Mouse (Mus musculus): ENCODE data around the gene Olfr819. TPM values are rescaled to one million over a fixed set of nuclear protein-coding genes. Genes with fewer than 3 reads are reported as not detected.

The Olfr819 gene
- polyA plus RNA-seq, 1 experiment from 2014 or later, result not detected

- H3K4me3 ChIP-seq (ENCODE audit: low read depth, low read length), result no peak within 1 kb of the TSS
- no peaks in the 10 kb centered on the region for H3K9me3 ChIP-seq (replicated peaks; ENCODE audit: control insufficient read depth, low read length)
- H3K36me3 ChIP-seq (ENCODE audit: control insufficient read depth, insufficient read depth, low read length), result no peaks in the 10 kb centered on the region
- H3K27me3 ChIP-seq (ENCODE audit: control insufficient read depth, insufficient read depth, low read length), result no peaks in the 10 kb centered on the region
- no peak within 1 kb of the TSS for H3K27ac ChIP-seq (ENCODE audit: low read depth, low read length)
- H3K4me2 ChIP-seq, result no peak within 1 kb of the TSS
- no peak for ATAC-seq (replicated peaks; ENCODE audit: insufficient number of reproducible peaks, low FRiP score, low TSS enrichment)
- H3K4me1 ChIP-seq (ENCODE audit: control insufficient read depth, insufficient read depth, low read length), result no peaks in the 10 kb centered on the region
- no peak within 1 kb of the TSS for H3K9ac ChIP-seq (ENCODE audit: low read depth, low read length)
- 87% methylated on average over 2 of the region's 2 CpGs for WGBS (ENCODE audit: insufficient replicate concordance)
Measured at GRCm38 (mm10) chr10:129949000-129949399, 18.1 kb downstream of the Olfr819 start, which contains the start of gene Olfr818. Gene Olfr818, minus strand, starts transcription at chr10:129949100.

- WGBS (ENCODE audit: insufficient replicate concordance), result 51% methylated on average over 1 of the region's 1 CpGs
- no peak within 1 kb of the TSS for H3K4me2 ChIP-seq
Measured at GRCm38 (mm10) chr10:129915497-129915896, 51.6 kb downstream of the Olfr819 start, which contains the start of gene Olfr816. Gene Olfr816, minus strand, starts transcription at chr10:129915597.

More at GRCm38 (mm10) chr10:129915497-129915896, 51.6 kb downstream of the Olfr819 start, which contains the start of gene Olfr816:
- H3K36me3 ChIP-seq (ENCODE audit: control insufficient read depth, insufficient read depth, low read length), result no peaks in the 10 kb centered on the region
- no peak for ATAC-seq (replicated peaks; ENCODE audit: insufficient number of reproducible peaks, low FRiP score, low TSS enrichment)
- no peak within 1 kb of the TSS for H3K27ac ChIP-seq (ENCODE audit: low read depth, low read length)
- H3K9ac ChIP-seq (ENCODE audit: low read depth, low read length), result no peak within 1 kb of the TSS
- no peaks in the 10 kb centered on the region for H3K4me1 ChIP-seq (ENCODE audit: control insufficient read depth, insufficient read depth, low read length)
- no peak within 1 kb of the TSS for H3K4me3 ChIP-seq (ENCODE audit: low read depth, low read length)
- H3K27me3 ChIP-seq (ENCODE audit: control insufficient read depth, insufficient read depth, low read length), result no peaks in the 10 kb centered on the region
- no peaks in the 10 kb centered on the region for H3K9me3 ChIP-seq (replicated peaks; ENCODE audit: control insufficient read depth, low read length)

Other genes with a start within 250 kb of the Olfr819 start
- not detected in 2 replicates for gene Olfr805, start 237.9 kb downstream of the Olfr819 start, polyA plus RNA-seq (2014; fragmentation: Nextera tagmentation; extraction: Ambion mirVana)
- gene Olfr806, start 225.3 kb downstream of the Olfr819 start, polyA plus RNA-seq (2014; fragmentation: Nextera tagmentation; extraction: Ambion mirVana), result not detected in 2 replicates
- gene Olfr807, start 209.5 kb downstream of the Olfr819 start, polyA plus RNA-seq (2014; fragmentation: Nextera tagmentation; extraction: Ambion mirVana), result not detected in 2 replicates
- not detected in 2 replicates for gene Olfr808, start 201.8 kb downstream of the Olfr819 start, polyA plus RNA-seq (2014; fragmentation: Nextera tagmentation; extraction: Ambion mirVana)
- not detected in 2 replicates for gene Olfr809, start 192.6 kb downstream of the Olfr819 start, polyA plus RNA-seq (2014; fragmentation: Nextera tagmentation; extraction: Ambion mirVana)
- gene Olfr810, start 172.3 kb downstream of the Olfr819 start, polyA plus RNA-seq (2014; fragmentation: Nextera tagmentation; extraction: Ambion mirVana), result not detected in 2 replicates
- gene Olfr811, start 162.9 kb downstream of the Olfr819 start, polyA plus RNA-seq (2014; fragmentation: Nextera tagmentation; extraction: Ambion mirVana), result not detected in 2 replicates
- gene Olfr812, start 121.2 kb downstream of the Olfr819 start, polyA plus RNA-seq (2014; fragmentation: Nextera tagmentation; extraction: Ambion mirVana), result not detected in 2 replicates
- not detected in 2 replicates for gene Olfr813, start 111.9 kb downstream of the Olfr819 start, polyA plus RNA-seq (2014; fragmentation: Nextera tagmentation; extraction: Ambion mirVana)
- not detected in 2 replicates for gene Olfr814, start 87.4 kb downstream of the Olfr819 start, polyA plus RNA-seq (2014; fragmentation: Nextera tagmentation; extraction: Ambion mirVana)
- not detected in 2 replicates for gene Olfr815, start 61.4 kb downstream of the Olfr819 start, polyA plus RNA-seq (2014; fragmentation: Nextera tagmentation; extraction: Ambion mirVana)
- not detected in 2 replicates for gene Olfr816, start 51.7 kb downstream of the Olfr819 start, polyA plus RNA-seq (2014; fragmentation: Nextera tagmentation; extraction: Ambion mirVana)
- not detected in 2 replicates for gene Olfr818, start 18.2 kb downstream of the Olfr819 start, polyA plus RNA-seq (2014; fragmentation: Nextera tagmentation; extraction: Ambion mirVana)
- gene Olfr247, start 8.9 kb upstream of the Olfr819 start, polyA plus RNA-seq (2014; fragmentation: Nextera tagmentation; extraction: Ambion mirVana), result not detected in 2 replicates
- not detected in 2 replicates for gene Gm10310, start 17.8 kb upstream of the Olfr819 start, polyA plus RNA-seq (2014; fragmentation: Nextera tagmentation; extraction: Ambion mirVana)
- not detected in 2 replicates for gene Olfr820, start 45.4 kb upstream of the Olfr819 start, polyA plus RNA-seq (2014; fragmentation: Nextera tagmentation; extraction: Ambion mirVana)
- gene Olfr821, start 63.1 kb upstream of the Olfr819 start, polyA plus RNA-seq (2014; fragmentation: Nextera tagmentation; extraction: Ambion mirVana), result not detected in 2 replicates
- not detected in 2 replicates for gene Olfr822, start 103.9 kb upstream of the Olfr819 start, polyA plus RNA-seq (2014; fragmentation: Nextera tagmentation; extraction: Ambion mirVana)
- not detected in 2 replicates for gene Olfr823, start 148.1 kb upstream of the Olfr819 start, polyA plus RNA-seq (2014; fragmentation: Nextera tagmentation; extraction: Ambion mirVana)
- not detected in 2 replicates for gene Olfr824, start 162.7 kb upstream of the Olfr819 start, polyA plus RNA-seq (2014; fragmentation: Nextera tagmentation; extraction: Ambion mirVana)
- gene Olfr825, start 199.5 kb upstream of the Olfr819 start, polyA plus RNA-seq (2014; fragmentation: Nextera tagmentation; extraction: Ambion mirVana), result not detected in 2 replicates
- gene Olfr826, start 216.9 kb upstream of the Olfr819 start, polyA plus RNA-seq (2014; fragmentation: Nextera tagmentation; extraction: Ambion mirVana), result not detected in 2 replicates
- not detected in 2 replicates for gene Olfr827, start 247.1 kb upstream of the Olfr819 start, polyA plus RNA-seq (2014; fragmentation: Nextera tagmentation; extraction: Ambion mirVana)

Measured in heart, embryonic 11.5 days (tissue).